Mouse (Mus musculus) liver, postnatal 0 days (tissue): ENCODE data around the gene Sorcs2. TPM values are rescaled to one million over a fixed set of nuclear protein-coding genes. Genes with fewer than 3 reads are reported as not detected.

Experiments
- ATAC-seq: fragments of 200-750 bp; cut with Nextera tagmentation; 2 replicates; pipeline ENCODE4 v1.8.0; 2017; ENCODE audit warnings: mild to moderate bottlenecking, moderate library complexity
- DNase-seq: peaks from one replicate; pipeline ENCODE4 v3.0.0-alpha.2; 2016
- H3K27ac ChIP-seq: fragments of 300-500 bp; sonication (generic); 2 replicates; pipeline ENCODE4 v1.5.1; 2014; ENCODE audit warnings: antibody characterized with exemption, moderate library complexity, mild to moderate bottlenecking, low read depth
- H3K27me3 ChIP-seq: fragments of 300-500 bp; sonication (generic); 2 replicates; pipeline ENCODE4 v1.6.1; 2014; ENCODE audit warnings: low read length, control low read depth, mixed read lengths; ENCODE audit not compliant: insufficient read depth
- H3K36me3 ChIP-seq: fragments of 300-500 bp; sonication (generic); replicated peaks from 2 replicates; pipeline ENCODE4 v1.6.1; 2014; ENCODE audit warnings: mild to moderate bottlenecking, control low read depth, low read length, moderate library complexity, mixed read lengths; ENCODE audit not compliant: insufficient read depth
- H3K4me1 ChIP-seq: fragments of 300-500 bp; sonication (generic); 2 replicates; pipeline ENCODE4 v1.6.1; 2014; ENCODE audit warnings: antibody characterized with exemption, mild to moderate bottlenecking, control low read depth; ENCODE audit not compliant: insufficient read depth
- H3K4me2 ChIP-seq: fragments of 300-500 bp; sonication (generic); 2 replicates; pipeline ENCODE4 v1.6.1; 2014; ENCODE audit warnings: low read depth, mild to moderate bottlenecking, low read length, moderate library complexity, mixed read lengths
- H3K4me3 ChIP-seq: fragments of 300-500 bp; sonication (generic); 2 replicates; pipeline ENCODE4 v1.5.1; 2014; ENCODE audit warnings: low read depth, low read length
- H3K9ac ChIP-seq: fragments of 300-500 bp; sonication (generic); replicated peaks from 2 replicates; pipeline ENCODE4 v1.6.1; 2014; ENCODE audit warnings: mild to moderate bottlenecking, moderate library complexity
- H3K9me3 ChIP-seq: fragments of 300-500 bp; sonication (generic); 2 replicates; pipeline ENCODE4 v1.6.1; 2016; ENCODE audit warnings: mild to moderate bottlenecking, control low read depth, low read length, mixed read lengths
- CTCF ChIP-seq: sonication (generic); IDR thresholded peaks from 2 replicates; pipeline ENCODE4 v1.5.1; 2016; ENCODE audit warnings: antibody characterized with exemption, low read depth
- EP300 ChIP-seq: IDR thresholded peaks from 2 replicates; pipeline ENCODE4 v1.6.1; 2016; ENCODE audit warnings: antibody characterized with exemption, low read depth, mild to moderate bottlenecking
- WGBS: fragments of 180-500 bp; shearing (Covaris S2); extraction: QIAGEN DNeasy Blood & Tissue Kit; methylation state at CpG from one replicate; pipeline ENCODE4 v1.1.7; 2014; ENCODE audit not compliant: insufficient replicate concordance; 5-methylcytosine and 5-hydroxymethylcytosine counted together
- polyA plus RNA-seq: library from polyadenylated mRNA; unstranded; fragments of >200 nt; fragmentation: Nextera tagmentation; extraction: Ambion mirVana; gene quantifications from 2 replicates; pipeline ENCODE4 v1.2.1, GENCODE M21; 2015

Sorcs2 gene
- polyA plus RNA-seq, 1 experiment from 2014 or later, result 0.33 TPM

DNA sequence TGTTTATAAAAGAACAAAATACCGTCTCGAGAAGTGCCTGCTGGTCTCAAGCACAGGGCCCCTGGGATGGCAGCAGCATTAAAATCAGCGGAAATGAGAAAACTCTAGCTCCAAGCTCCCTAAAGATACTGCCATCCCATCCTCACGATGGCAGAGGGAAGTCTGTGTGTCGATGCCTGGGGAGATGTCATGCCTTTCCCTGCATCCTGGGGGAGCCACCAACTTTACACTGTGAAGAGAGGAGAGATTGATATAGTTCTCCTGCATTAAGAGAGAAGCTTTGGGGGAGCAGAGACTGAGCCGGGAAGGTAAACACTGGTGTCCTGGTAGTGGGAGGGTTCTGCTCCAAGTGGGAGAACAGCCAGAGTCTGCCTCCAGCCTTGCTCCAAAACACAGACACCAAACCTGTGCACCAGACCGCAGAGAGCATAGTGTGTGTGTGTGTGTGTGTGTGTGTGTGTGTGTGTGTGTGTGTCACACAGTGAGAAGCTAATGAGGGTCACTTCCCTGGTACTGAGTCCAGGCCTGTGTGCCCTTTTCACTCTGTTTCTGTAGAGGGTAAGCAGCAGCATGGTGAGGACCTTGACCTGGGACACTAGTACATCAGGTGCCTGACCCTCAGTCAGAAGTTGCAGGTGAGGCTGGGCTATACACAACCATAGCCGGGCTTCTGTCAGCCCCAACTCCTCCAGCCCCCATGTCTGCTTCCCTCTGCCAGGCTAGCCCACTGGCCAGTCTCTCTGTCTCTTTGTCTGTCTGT lies 211.5 kb downstream of the Sorcs2 start:
- Histone ChIP-seq H3K9me3 (no peaks in the 10 kb centered on the region), H3K9ac (no peak overlapping the region), H3K27me3 (no peaks in the 10 kb centered on the region), H3K27ac (no peak overlapping the region), H3K4me3 (no peak overlapping the region), H3K4me2 (no peak overlapping the region), H3K36me3 (no peaks in the 10 kb centered on the region), H3K4me1 (no peaks in the 10 kb centered on the region)
- DNase-seq (no peak), ATAC-seq (peak; percentile 81)
- 45% methylated on average over 8 of the region's 8 CpGs for WGBS
- TF ChIP-seq CTCF, result no peak

DNA sequence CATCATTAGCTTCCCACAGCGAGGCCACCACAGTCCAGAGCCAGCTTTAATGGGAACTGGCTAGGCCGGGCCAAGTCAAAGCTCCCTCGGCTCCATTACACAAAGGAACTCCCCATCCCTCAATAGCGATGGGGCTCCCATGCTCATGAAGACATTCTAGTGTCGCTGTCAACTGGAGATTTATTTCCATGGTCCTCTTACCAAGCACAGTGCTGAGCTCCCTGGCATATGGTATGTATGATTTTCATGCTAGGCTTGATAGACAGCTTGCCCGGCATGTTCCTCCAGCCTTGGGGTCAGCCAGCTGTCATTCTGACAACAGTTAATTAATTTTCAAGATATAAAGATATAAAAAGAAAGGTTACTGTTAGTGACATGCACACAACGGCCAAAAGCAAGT lies 215.6 kb downstream of the Sorcs2 start:
- Histone ChIP-seq H3K27me3 (no peaks in the 10 kb centered on the region), H3K9me3 (no peaks in the 10 kb centered on the region), H3K4me3 (no peak overlapping the region), H3K9ac (no peak overlapping the region), H3K36me3 (no peaks in the 10 kb centered on the region), H3K27ac (no peak overlapping the region), H3K4me1 (no peaks in the 10 kb centered on the region), H3K4me2 (no peak overlapping the region)
- WGBS, result 81% methylated on average over 7 of the region's 7 CpGs
- DNase-seq (no peak), ATAC-seq (no peak)
- no peak for TF ChIP-seq EP300
- TF ChIP-seq CTCF, result no peak

DNA sequence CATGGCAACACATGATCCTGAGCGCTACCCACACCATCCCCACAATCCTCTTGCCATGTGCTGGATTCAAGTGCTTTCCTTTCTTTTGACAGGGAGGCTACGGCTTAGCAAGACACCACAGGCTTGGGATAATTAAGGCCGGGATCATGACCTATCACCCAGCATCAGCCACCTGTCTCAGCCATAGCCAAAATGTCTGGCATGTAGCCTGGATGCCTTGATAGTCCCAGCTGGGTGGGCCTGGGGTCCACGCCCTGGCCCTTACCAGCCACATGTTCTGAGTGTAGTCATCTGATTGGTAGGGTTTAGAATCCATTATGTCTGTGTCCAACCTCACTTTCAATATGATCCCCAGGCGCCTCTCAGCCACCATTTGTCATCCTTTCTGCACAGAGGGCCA lies 218.2 kb downstream of the Sorcs2 start:
- Histone ChIP-seq H3K9ac (no peak overlapping the region), H3K9me3 (no peaks in the 10 kb centered on the region), H3K36me3 (no peaks in the 10 kb centered on the region), H3K4me3 (no peak overlapping the region), H3K4me1 (no peaks in the 10 kb centered on the region), H3K4me2 (no peak overlapping the region), H3K27me3 (no peaks in the 10 kb centered on the region), H3K27ac (no peak overlapping the region)
- DNase-seq (no peak), ATAC-seq (no peak)
- no peak for TF ChIP-seq EP300
- TF ChIP-seq CTCF, result no peak
- 75% methylated on average over 5 of the region's 5 CpGs for WGBS

GRCm38 (mm10) chr5:36178785-36179184 lies 219.2 kb downstream of the Sorcs2 start:
- H3K4me1 ChIP-seq, result no peaks in the 10 kb centered on the region
- no peaks in the 10 kb centered on the region for H3K36me3 ChIP-seq
- 78% methylated on average over 3 of the region's 3 CpGs for WGBS
- H3K27ac ChIP-seq, result no peak overlapping the region
- H3K4me3 ChIP-seq, result no peak overlapping the region
- H3K9me3 ChIP-seq, result no peaks in the 10 kb centered on the region
- ATAC-seq (no peak), DNase-seq (no peak)
- H3K27me3 ChIP-seq, result no peaks in the 10 kb centered on the region
- no peak overlapping the region for H3K9ac ChIP-seq
- TF ChIP-seq CTCF (no peak), EP300 (no peak)
- no peak overlapping the region for H3K4me2 ChIP-seq

DNA sequence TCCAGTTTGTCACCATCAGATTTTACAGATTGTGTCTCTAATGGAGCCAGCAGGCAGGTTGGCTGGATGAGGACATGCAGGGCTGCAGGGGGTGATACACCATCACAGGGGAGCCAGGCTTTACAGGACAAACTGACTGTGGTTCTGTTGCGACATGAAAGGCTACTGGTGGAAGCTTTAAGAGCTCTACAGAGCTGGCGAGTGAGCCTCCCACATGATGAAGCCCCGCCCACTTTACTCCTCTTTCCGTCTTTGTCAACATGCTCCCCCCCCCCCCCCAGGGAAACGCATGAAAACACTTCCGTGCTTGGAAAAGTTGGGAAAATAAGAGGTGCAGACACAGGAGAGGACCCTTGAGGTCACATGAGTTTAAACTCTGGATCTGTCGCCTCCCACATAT lies 219.7 kb downstream of the Sorcs2 start:
- Histone ChIP-seq H3K36me3 (no peaks in the 10 kb centered on the region), H3K9me3 (no peaks in the 10 kb centered on the region), H3K27me3 (no peaks in the 10 kb centered on the region), H3K4me2 (no peak overlapping the region), H3K27ac (no peak overlapping the region), H3K4me3 (no peak overlapping the region), H3K9ac (no peak overlapping the region), H3K4me1 (no peaks in the 10 kb centered on the region)
- DNase-seq (no peak), ATAC-seq (no peak)
- TF ChIP-seq CTCF, result no peak
- no peak for TF ChIP-seq EP300
- 44% methylated on average over 7 of the region's 7 CpGs for WGBS

- peak; percentile 90 for ATAC-seq
- 71% methylated on average over 4 of the region's 4 CpGs for WGBS
- Histone ChIP-seq H3K4me1 (no peaks in the 10 kb centered on the region), H3K9ac (no peak overlapping the region), H3K4me2 (no peak overlapping the region), H3K27ac (peak overlapping the region; percentile 84), H3K9me3 (no peaks in the 10 kb centered on the region), H3K4me3 (no peak overlapping the region), H3K36me3 (no peaks in the 10 kb centered on the region), H3K27me3 (no peaks in the 10 kb centered on the region)
- no peak for TF ChIP-seq EP300
- no peak for TF ChIP-seq CTCF
- DNase-seq, result peak; percentile 23
These were observed 221.1 kb downstream of the Sorcs2 start for GRCm38 (mm10) chr5:36176873-36177272.
